In genomic region chr12:112349676-112350318, GRCm38 (mm10) we compare ENCODE assay signal across 8 mouse cellular contexts.
DNase-seq lines count a peak whose midpoint lies in the region; ATAC-seq and TF ChIP-seq lines count a peak whose summit lies in the region.

No protein-coding gene starts in this region.

- no peaks in the 10 kb centered on the region for H3K36me3 ChIP-seq in heart, embryonic 12.5 days
- H3K36me3 ChIP-seq in forebrain, embryonic 15.5 days, result no peaks in the 10 kb centered on the region
- no peaks in the 10 kb centered on the region for H3K36me3 ChIP-seq in midbrain, embryonic 11.5 days (ENCODE audit: control insufficient read depth, insufficient read depth, low read length)
- H3K36me3 ChIP-seq in thymus, adult 2 months (ENCODE audit: control insufficient read depth, insufficient read depth, low read length), result no peaks in the 10 kb centered on the region

- peak overlapping the region; percentile 46; the same call in 1 of the 2 replicates for H3K4me2 ChIP-seq in heart, embryonic 12.5 days
- no peak overlapping the region for H3K4me2 ChIP-seq in forebrain, embryonic 15.5 days (replicated peaks)
- H3K4me2 ChIP-seq in midbrain, embryonic 11.5 days, result no peak overlapping the region

- H3K4me1 ChIP-seq in heart, embryonic 12.5 days (replicated peaks), result peaks cover 34% of the 10 kb centered on the region
- H3K4me1 ChIP-seq in forebrain, embryonic 15.5 days, result peaks cover 21% of the 10 kb centered on the region
- H3K4me1 ChIP-seq in midbrain, embryonic 11.5 days (ENCODE audit: control insufficient read depth, insufficient read depth, low read length), result peaks cover 4% of the 10 kb centered on the region; the same call in 1 of the 2 replicates
- H3K4me1 ChIP-seq in thymus, adult 2 months (replicated peaks; ENCODE audit: control insufficient read depth, insufficient read depth, low read length), result no peaks in the 10 kb centered on the region

- H3K9ac ChIP-seq in heart, embryonic 12.5 days, result no peak overlapping the region
- H3K9ac ChIP-seq in forebrain, embryonic 15.5 days (replicated peaks), result no peak overlapping the region
- no peak overlapping the region for H3K9ac ChIP-seq in midbrain, embryonic 11.5 days (ENCODE audit: low read length)

- TF ChIP-seq CTCF in thymus, adult 2 months (IDR thresholded peaks at IDR 0.05; ENCODE audit: borderline replicate concordance, control insufficient read depth, extremely low read depth, insufficient read depth, low read length, poor library complexity), result no peak

- H3K9me3 ChIP-seq in heart, embryonic 12.5 days (replicated peaks), result peaks cover 6% of the 10 kb centered on the region; the same call in 1 of the 2 replicates
- no peaks in the 10 kb centered on the region for H3K9me3 ChIP-seq in forebrain, embryonic 15.5 days
- H3K9me3 ChIP-seq in midbrain, embryonic 11.5 days (ENCODE audit: control insufficient read depth, low read length), result peaks cover 3% of the 10 kb centered on the region; the same call in 1 of the 2 replicates

- H3K27me3 ChIP-seq in heart, embryonic 12.5 days (replicated peaks), result no peaks in the 10 kb centered on the region
- H3K27me3 ChIP-seq in forebrain, embryonic 15.5 days, result no peaks in the 10 kb centered on the region
- no peaks in the 10 kb centered on the region for H3K27me3 ChIP-seq in midbrain, embryonic 11.5 days (ENCODE audit: control insufficient read depth, insufficient read depth, low read length)
- H3K27me3 ChIP-seq in thymus, adult 2 months (ENCODE audit: control insufficient read depth, insufficient read depth, low read length), result no peaks in the 10 kb centered on the region

- peak overlapping the region; percentile 29; the same call in 1 of the 2 replicates for H3K27ac ChIP-seq in heart, embryonic 12.5 days (ENCODE audit: poor library complexity, severe bottlenecking)
- peak overlapping the region; percentile 82 for H3K27ac ChIP-seq in forebrain, embryonic 15.5 days (replicated peaks)
- no peak overlapping the region for H3K27ac ChIP-seq in midbrain, embryonic 11.5 days (ENCODE audit: low read depth, low read length)
- no peak overlapping the region for H3K27ac ChIP-seq in thymus, adult 2 months (ENCODE audit: control insufficient read depth, insufficient read depth, low read length)

- WGBS in heart, embryonic 12.5 days, result 28% methylated on average over 17 of the region's 17 CpGs
- WGBS in forebrain, embryonic 15.5 days, result 32% methylated on average over 17 of the region's 17 CpGs
- 60% methylated on average over 17 of the region's 17 CpGs for WGBS in midbrain, embryonic 11.5 days
- WGBS in thymus, adult 2 months, result 82% methylated on average over 17 of the region's 17 CpGs

- no peak for DNase-seq in heart, adult 9 months (ENCODE audit: low spot score in 2 of 2)
- DNase-seq in Muller cell, postnatal 12 days (ENCODE audit: inconsistent ontology term), result peak; percentile 27
- no peak for DNase-seq in midbrain, embryonic 11.5 days (ENCODE audit: low spot score, missing footprints)
- no peak for DNase-seq in thymus, adult 2 months
- DNase-seq in urinary bladder, postnatal 10 days (ENCODE audit: low spot score), result no peak
- no peak for DNase-seq in layer of hippocampus, postnatal 14 days (ENCODE audit: low spot score in 2 of 2)

- TF ChIP-seq POLR2A in thymus, adult 2 months (IDR thresholded peaks at IDR 0.05; ENCODE audit: control insufficient read depth, extremely low read depth, insufficient read depth, low read length, poor library complexity), result no peak

- no peak overlapping the region for H3K4me3 ChIP-seq in heart, embryonic 12.5 days
- H3K4me3 ChIP-seq in forebrain, embryonic 15.5 days, result no peak overlapping the region
- no peak overlapping the region for H3K4me3 ChIP-seq in midbrain, embryonic 11.5 days (ENCODE audit: low read depth, low read length)
- no peak overlapping the region for H3K4me3 ChIP-seq in thymus, adult 2 months (ENCODE audit: control insufficient read depth, insufficient read depth, low read length)

- ATAC-seq in heart, embryonic 12.5 days (ENCODE audit: insufficient number of reproducible peaks, low FRiP score), result no peak
- peak; percentile 78 for ATAC-seq in forebrain, embryonic 15.5 days (replicated peaks)
- 0 out of 2 replicates have a peak, but pooled peaks have one; percentile 44 for ATAC-seq in midbrain, embryonic 11.5 days (ENCODE audit: low FRiP score)

Comparison
In these comparisons a context has a peak if more than half of its experiments do, and no peak if none do; other contexts are left out.
1. H3K27ac ChIP-seq: peak in heart, embryonic 12.5 days (single experiment) and forebrain, embryonic 15.5 days (single experiment); none in midbrain, embryonic 11.5 days (single experiment) and thymus, adult 2 months (single experiment).